Mouse (Mus musculus): ENCODE measurements around the gene Cks1b. TPM values are rescaled to one million over a fixed set of nuclear protein-coding genes. Genes with fewer than 3 reads are reported as not detected.
A peak's percentile ranks its signal among the peaks of the same experiment; 100 is the strongest.
"Not testable (repeated sequence)": the region's sequence is repeated elsewhere in the genome, so short reads cannot be mapped to it uniquely, and the experiment has no call there.

The Cks1b gene
- polyA plus RNA-seq, 1 experiment from 2014 or later: 229 TPM

GRCm38 (mm10) chr3:89440691-89441090 lies 22.5 kb upstream of the Cks1b start:
- Histone ChIP-seq H3K9ac (no peak overlapping the region), H3K27me3 (no peaks in the 10 kb centered on the region), H3K27ac (replicated peaks) (no peak overlapping the region), H3K4me2 (no peak overlapping the region), H3K4me1 (replicated peaks) (peaks cover 26% of the 10 kb centered on the region), H3K4me3 (replicated peaks) (no peak overlapping the region), H3K36me3 (replicated peaks) (0 out of 2 replicates have a peak, but pooled peaks cover 6% of the 10 kb centered on the region), H3K9me3 (replicated peaks) (no peaks in the 10 kb centered on the region)
- 84% methylated on average over 2 of the region's 2 CpGs for WGBS (ENCODE audit: insufficient replicate concordance)
- no peak for ATAC-seq (ENCODE audit: insufficient read depth)

- ATAC-seq (ENCODE audit: insufficient read depth): peak; percentile 12; the same call in 1 of the 2 replicates
- peak overlapping the region; percentile 56 for H3K27ac ChIP-seq (replicated peaks)
Measured at GRCm38 (mm10) chr3:89437269-89437668, 19.1 kb upstream of the Cks1b start.

DNA sequence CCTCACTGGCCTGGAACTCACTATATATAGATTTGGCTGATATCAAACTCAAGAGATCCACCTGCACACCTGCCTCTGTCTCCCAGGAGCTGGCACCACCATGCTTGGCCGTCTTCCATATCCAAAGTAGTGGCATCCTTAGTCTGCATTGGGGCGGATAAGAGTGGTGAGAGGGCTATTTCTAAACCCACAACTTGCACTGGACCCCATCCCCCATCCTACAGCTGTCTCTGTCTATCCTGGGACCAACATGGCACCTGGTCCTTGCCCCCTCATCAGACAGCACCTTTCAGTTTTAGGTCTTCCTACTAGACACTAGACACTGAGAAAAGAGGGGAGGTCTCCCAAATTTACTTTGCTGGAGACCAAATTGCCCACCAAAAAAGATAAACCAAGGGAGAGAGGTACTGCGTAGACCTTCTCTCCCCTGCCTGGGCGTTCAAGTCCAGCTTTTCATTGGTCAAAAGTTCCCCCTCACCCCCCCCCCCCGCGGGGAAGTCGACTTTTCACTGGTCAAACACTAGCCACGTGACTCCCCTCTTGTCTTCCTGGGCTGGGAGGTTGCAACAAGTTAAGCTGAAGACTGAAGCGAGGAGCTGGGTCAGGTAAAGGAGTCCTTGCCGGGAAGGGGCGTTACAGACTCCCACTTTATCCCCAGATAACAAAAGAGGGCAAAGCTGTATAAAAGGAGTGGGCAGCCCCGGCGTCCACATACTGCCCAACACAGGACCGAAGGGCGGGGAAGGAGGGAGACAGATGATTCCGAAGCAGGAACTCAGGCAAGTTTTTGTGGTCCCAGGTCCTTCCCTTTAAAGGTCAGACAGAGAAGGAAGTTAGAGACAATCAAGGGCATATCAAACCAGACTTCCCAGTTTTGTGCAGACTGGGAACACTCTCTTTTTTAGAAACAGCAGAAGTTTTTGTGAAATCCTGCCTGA lies 18.3 kb upstream of the Cks1b start, which contains the start of gene Pbxip1:
TSS of gene Pbxip1 (plus strand) at position 531 of the 938 bp plus-strand sequence.
- H3K36me3 ChIP-seq (replicated peaks): peaks cover 30% of the 10 kb centered on the region
- peak within 1 kb of the TSS; percentile 56 for H3K27ac ChIP-seq (replicated peaks)
- peak; percentile 72 for ATAC-seq (ENCODE audit: insufficient read depth)
- peaks cover 31% of the 10 kb centered on the region for H3K4me1 ChIP-seq (replicated peaks)
- 5% methylated on average over 16 of the region's 16 CpGs for WGBS (ENCODE audit: insufficient replicate concordance)
- no peaks in the 10 kb centered on the region for H3K9me3 ChIP-seq (replicated peaks)
- H3K4me3 ChIP-seq (replicated peaks): peak within 1 kb of the TSS; percentile 57
- peak within 1 kb of the TSS; percentile 51 for H3K9ac ChIP-seq
- H3K4me2 ChIP-seq: peak within 1 kb of the TSS; percentile 68
- H3K27me3 ChIP-seq: no peaks in the 10 kb centered on the region

More at GRCm38 (mm10) chr3:89437269-89437668, 19.1 kb upstream of the Cks1b start:
- H3K9me3 ChIP-seq (replicated peaks): no peaks in the 10 kb centered on the region
- 14% methylated on average over 5 of the region's 5 CpGs for WGBS (ENCODE audit: insufficient replicate concordance)
- H3K4me1 ChIP-seq (replicated peaks): peaks cover 28% of the 10 kb centered on the region
- peak overlapping the region; percentile 51 for H3K9ac ChIP-seq
- H3K4me2 ChIP-seq: peak overlapping the region; percentile 68
- H3K27me3 ChIP-seq: no peaks in the 10 kb centered on the region
- peak overlapping the region; percentile 57 for H3K4me3 ChIP-seq (replicated peaks)
- H3K36me3 ChIP-seq (replicated peaks): peaks cover 27% of the 10 kb centered on the region

DNA sequence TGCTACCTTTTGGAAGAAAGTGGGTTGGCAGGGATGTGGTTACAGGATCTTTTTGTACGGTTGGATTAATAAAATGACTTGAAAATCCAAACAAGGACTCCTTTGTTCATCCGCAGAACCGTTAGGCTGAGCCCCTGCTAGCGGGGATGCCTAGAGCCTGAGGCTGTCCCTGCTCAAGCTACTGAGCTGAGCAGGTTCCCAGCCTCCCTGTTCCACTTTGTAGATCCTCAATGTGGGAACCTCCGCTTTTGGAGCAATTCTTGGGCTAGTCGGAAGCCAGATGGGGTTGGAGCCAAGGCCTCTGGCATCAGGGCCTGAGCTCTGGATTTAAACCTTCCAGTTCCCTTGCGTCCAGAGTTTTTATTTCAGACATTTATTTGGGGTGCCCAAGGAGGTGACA lies 16.9 kb upstream of the Cks1b start:
- H3K4me1 ChIP-seq (replicated peaks): peaks cover 41% of the 10 kb centered on the region
- H3K27me3 ChIP-seq: no peaks in the 10 kb centered on the region
- 80% methylated on average over 7 of the region's 7 CpGs for WGBS (ENCODE audit: insufficient replicate concordance)
- no peak overlapping the region for H3K27ac ChIP-seq (replicated peaks)
- peaks cover 30% of the 10 kb centered on the region for H3K36me3 ChIP-seq (replicated peaks)
- H3K4me2 ChIP-seq: no peak overlapping the region
- no peak overlapping the region for H3K4me3 ChIP-seq (replicated peaks)
- no peaks in the 10 kb centered on the region for H3K9me3 ChIP-seq (replicated peaks)
- no peak for ATAC-seq (ENCODE audit: insufficient read depth)
- no peak overlapping the region for H3K9ac ChIP-seq

GRCm38 (mm10) chr3:89434532-89434931 lies 16.3 kb upstream of the Cks1b start:
- H3K27me3 ChIP-seq: no peaks in the 10 kb centered on the region

GRCm38 (mm10) chr3:89432606-89433005 lies 14.4 kb upstream of the Cks1b start:
- Histone ChIP-seq H3K27me3 (no peaks in the 10 kb centered on the region), H3K9me3 (replicated peaks) (no peaks in the 10 kb centered on the region), H3K4me1 (replicated peaks) (peaks cover 42% of the 10 kb centered on the region), H3K27ac (replicated peaks) (no peak overlapping the region), H3K4me2 (no peak overlapping the region), H3K36me3 (replicated peaks) (peaks cover 44% of the 10 kb centered on the region), H3K4me3 (replicated peaks) (no peak overlapping the region), H3K9ac (no peak overlapping the region)
- WGBS (ENCODE audit: insufficient replicate concordance): 89% methylated on average over 8 of the region's 8 CpGs
- ATAC-seq (ENCODE audit: insufficient read depth): no peak

More at GRCm38 (mm10) chr3:89434532-89434931, 16.3 kb upstream of the Cks1b start:
- peaks cover 30% of the 10 kb centered on the region for H3K36me3 ChIP-seq (replicated peaks)
- H3K4me1 ChIP-seq (replicated peaks): peaks cover 46% of the 10 kb centered on the region
- H3K4me2 ChIP-seq: no peak overlapping the region
- no peak overlapping the region for H3K9ac ChIP-seq
- no peak overlapping the region for H3K4me3 ChIP-seq (replicated peaks)
- no peak overlapping the region for H3K27ac ChIP-seq (replicated peaks)
- 76% methylated on average over 11 of the region's 11 CpGs for WGBS (ENCODE audit: insufficient replicate concordance)
- no peak for ATAC-seq (ENCODE audit: insufficient read depth)
- no peaks in the 10 kb centered on the region for H3K9me3 ChIP-seq (replicated peaks)

DNA sequence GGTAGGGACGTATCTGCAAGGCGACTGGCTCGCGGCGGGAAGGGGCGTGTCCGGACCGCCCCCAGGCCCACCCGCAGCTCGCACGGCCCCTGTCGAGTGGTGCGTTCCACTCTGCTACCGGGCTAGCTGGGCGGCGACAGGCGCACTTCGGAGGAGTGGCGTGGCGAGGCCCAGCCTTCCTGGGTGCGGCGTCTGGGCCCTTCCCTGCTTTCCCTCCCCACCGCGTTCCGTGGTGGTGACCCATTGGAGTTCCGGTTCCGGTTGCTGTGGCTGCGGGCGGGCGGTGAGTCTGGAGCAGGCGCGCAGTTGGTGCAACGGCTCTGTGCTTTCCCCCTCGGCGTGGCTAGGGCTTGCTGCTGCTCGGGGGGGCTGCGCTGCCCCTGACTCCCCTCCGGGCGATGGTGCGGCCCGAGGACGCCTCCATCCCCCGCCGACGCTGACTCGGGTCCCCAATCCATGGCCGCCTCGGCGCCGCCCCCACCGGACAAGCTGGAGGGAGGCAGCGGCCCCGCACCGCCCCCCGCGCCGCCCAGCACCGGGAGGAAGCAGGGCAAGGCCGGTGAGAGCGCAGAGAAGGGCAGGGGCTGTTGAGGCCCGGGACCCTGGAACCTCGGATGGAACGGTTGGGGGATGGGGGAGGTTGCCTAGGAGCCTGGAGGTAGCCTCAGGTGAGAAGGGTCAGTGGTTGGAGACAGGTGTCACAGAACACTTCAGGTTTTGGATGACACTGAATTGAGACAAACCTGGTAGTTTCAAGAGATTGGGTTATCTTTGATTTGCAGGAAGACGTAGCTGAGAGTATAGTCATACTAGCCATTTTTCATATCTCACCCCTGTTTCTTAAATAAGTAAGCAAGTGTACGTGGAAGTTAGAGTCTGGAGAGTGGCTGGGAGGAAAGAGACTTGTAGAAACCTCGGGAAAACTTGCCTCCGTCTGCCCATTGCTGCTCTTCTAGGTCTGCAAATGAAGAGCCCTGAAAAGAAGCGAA lies 12.3 kb upstream of the Cks1b start, which contains the start of gene Pygo2:
TSS of gene Pygo2 (plus strand) at position 44 of the 989 bp plus-strand sequence.
- WGBS (ENCODE audit: insufficient replicate concordance): 2% methylated on average over 67 of the region's 68 CpGs
- peaks cover 45% of the 10 kb centered on the region for H3K4me1 ChIP-seq (replicated peaks)
- peak; percentile 97 for ATAC-seq (ENCODE audit: insufficient read depth)
- H3K4me2 ChIP-seq: peak within 1 kb of the TSS; percentile 91
- peaks cover 65% of the 10 kb centered on the region for H3K36me3 ChIP-seq (replicated peaks)
- no peaks in the 10 kb centered on the region for H3K27me3 ChIP-seq
- H3K9ac ChIP-seq: peak within 1 kb of the TSS; percentile 88
- no peaks in the 10 kb centered on the region for H3K9me3 ChIP-seq (replicated peaks)
- peak within 1 kb of the TSS; percentile 87 for H3K4me3 ChIP-seq (replicated peaks)
- H3K27ac ChIP-seq (replicated peaks): peak within 1 kb of the TSS; percentile 88

DNA sequence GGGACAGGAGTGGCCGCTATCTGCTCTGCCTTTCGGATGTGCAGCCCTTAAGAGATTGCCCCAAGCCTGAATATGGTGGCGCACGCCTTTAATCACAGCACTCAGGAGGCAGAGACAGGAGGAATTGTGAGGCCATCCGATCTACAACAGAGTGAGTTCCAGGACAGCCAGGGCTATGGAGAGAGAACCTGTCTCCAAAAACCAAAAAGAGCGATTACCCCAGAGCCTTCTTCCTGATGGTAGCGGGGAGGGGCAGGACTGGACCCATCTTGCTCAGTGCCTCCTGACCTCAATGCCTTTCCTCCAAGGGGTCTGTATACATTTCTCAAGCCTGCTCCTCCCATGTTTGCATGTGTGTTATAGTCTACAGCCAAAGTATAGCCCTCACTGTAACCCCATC lies 10.8 kb upstream of the Cks1b start:
- not testable (repeated sequence) for ATAC-seq (ENCODE audit: insufficient read depth); H3K27me3 ChIP-seq; H3K9ac ChIP-seq; H3K4me3 ChIP-seq (replicated peaks); H3K9me3 ChIP-seq (replicated peaks); H3K4me2 ChIP-seq; H3K27ac ChIP-seq (replicated peaks)
- Histone ChIP-seq H3K4me1 (replicated peaks) (peaks cover 60% of the 10 kb centered on the region), H3K36me3 (replicated peaks) (peaks cover 70% of the 10 kb centered on the region)
- WGBS (ENCODE audit: insufficient replicate concordance): 92% methylated on average over 7 of the region's 7 CpGs

GRCm38 (mm10) chr3:89425876-89426275 lies 7.7 kb upstream of the Cks1b start:
- Histone ChIP-seq H3K36me3 (replicated peaks) (peaks cover 66% of the 10 kb centered on the region), H3K4me3 (replicated peaks) (peak overlapping the region; percentile 36), H3K4me2 (peak overlapping the region; percentile 95), H3K9me3 (replicated peaks) (no peaks in the 10 kb centered on the region), H3K27ac (replicated peaks) (peak overlapping the region; percentile 84), H3K9ac (peak overlapping the region; percentile 56), H3K4me1 (replicated peaks) (peaks cover 77% of the 10 kb centered on the region), H3K27me3 (no peaks in the 10 kb centered on the region)
- 19% methylated on average over 4 of the region's 4 CpGs for whole genome bisulfite sequencing (ENCODE audit: insufficient replicate concordance)
- ATAC-seq (ENCODE audit: insufficient read depth): no peak

DNA sequence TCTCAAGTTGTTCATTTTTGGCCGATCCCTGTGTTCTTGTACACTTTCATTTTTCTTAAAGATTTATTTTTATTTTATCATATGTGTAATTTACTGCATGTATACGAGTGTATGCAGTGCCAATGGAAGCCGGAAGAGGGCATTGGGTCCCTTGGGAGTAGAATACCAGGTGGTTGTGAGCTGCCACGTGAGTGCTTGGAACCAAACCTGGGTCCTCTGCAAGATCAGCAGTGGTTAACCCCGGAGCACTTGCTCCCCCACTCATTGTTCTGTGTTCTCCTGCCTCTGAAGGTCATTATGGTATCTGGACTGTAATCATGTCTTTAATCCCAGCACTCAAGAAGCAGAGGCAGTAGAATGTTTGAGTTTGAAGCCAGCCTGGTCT lies 7.0 kb upstream of the Cks1b start:
- Histone ChIP-seq H3K27ac (replicated peaks) (peak overlapping the region; percentile 84), H3K9ac (no peak overlapping the region), H3K4me2 (peak overlapping the region; percentile 95), H3K36me3 (replicated peaks) (peaks cover 66% of the 10 kb centered on the region), H3K27me3 (no peaks in the 10 kb centered on the region), H3K4me3 (replicated peaks) (0 out of 2 replicates have a peak overlapping the region, but pooled peaks have one; percentile 36), H3K9me3 (replicated peaks) (no peaks in the 10 kb centered on the region), H3K4me1 (replicated peaks) (peaks cover 80% of the 10 kb centered on the region)
- ATAC-seq (ENCODE audit: insufficient read depth): no peak
- 66% methylated on average over 5 of the region's 5 CpGs for WGBS (ENCODE audit: insufficient replicate concordance)
